Mouse (Mus musculus) E14TG2a.4 (cell line): ENCODE results near the gene Stxbp2.

Experiments used
- CTCF ChIP-seq: conservative IDR thresholded peaks from 2 replicates; pipeline ENCODE4 v1.5.1; 2014; ENCODE audit warnings: low read length
- NANOG ChIP-seq: IDR thresholded peaks from 2 replicates; pipeline ENCODE4 v1.6.1; 2014; ENCODE audit warnings: borderline replicate concordance, low read length, mixed read lengths
- POU5F1 ChIP-seq: IDR thresholded peaks from 2 replicates; pipeline ENCODE4 v1.6.1; 2014; ENCODE audit warnings: low read length, borderline replicate concordance

- TF ChIP-seq CTCF (no peak), NANOG (no peak), POU5F1 (no peak)
Observed at GRCm38 (mm10) chr8:3690774-3691173, 60.0 kb downstream of the Stxbp2 start.
